Mouse (Mus musculus) heart, postnatal 0 days (tissue): ENCODE data around the gene Camsap3. TPM values are rescaled to one million over a fixed set of nuclear protein-coding genes. Genes with fewer than 3 reads are reported as not detected.
A peak's percentile ranks its signal among the peaks of the same experiment; 100 is the strongest.

Experiments used
- ATAC-seq: fragments of 200-750 bp; cut with Nextera tagmentation; 2 replicates; pipeline ENCODE4 v1.8.0; 2017; ENCODE audit warnings: low read depth, moderate number of reproducible peaks, moderate library complexity; ENCODE audit not compliant: insufficient read depth
- DNase-seq: peaks from one replicate; pipeline ENCODE4 v3.0.0-alpha.2; 2016; ENCODE audit warnings: low spot score
- H3K27ac ChIP-seq: fragments of 300-500 bp; sonication (generic); 2 replicates; pipeline ENCODE4 v1.5.1; 2014; ENCODE audit warnings: low read depth, mild to moderate bottlenecking
- H3K27me3 ChIP-seq: fragments of 300-500 bp; sonication (generic); 2 replicates; pipeline ENCODE4 v1.6.1; 2014; ENCODE audit warnings: low read length, mixed read lengths; ENCODE audit not compliant: control insufficient read depth, insufficient read depth
- H3K36me3 ChIP-seq: fragments of 300-500 bp; sonication (generic); replicated peaks from 2 replicates; pipeline ENCODE4 v1.6.1; 2014; ENCODE audit warnings: low read length, mixed read lengths; ENCODE audit not compliant: control insufficient read depth, insufficient read depth
- H3K4me1 ChIP-seq: fragments of 300-500 bp; sonication (generic); 2 replicates; pipeline ENCODE4 v1.6.1; 2014; ENCODE audit warnings: antibody characterized with exemption; ENCODE audit not compliant: control insufficient read depth, insufficient read depth
- H3K4me2 ChIP-seq: fragments of 300-500 bp; sonication (generic); 2 replicates; pipeline ENCODE4 v1.6.1; 2014; ENCODE audit warnings: low read depth, mild to moderate bottlenecking, low read length, moderate library complexity
- H3K4me3 ChIP-seq: fragments of 300-500 bp; sonication (generic); 2 replicates; pipeline ENCODE4 v1.5.1; 2014; ENCODE audit warnings: low read depth, low read length
- H3K9ac ChIP-seq: fragments of 300-500 bp; sonication (generic); replicated peaks from 2 replicates; pipeline ENCODE4 v1.6.1; 2014; ENCODE audit warnings: low read depth, low read length, mixed read lengths
- H3K9me3 ChIP-seq: fragments of 300-500 bp; sonication (generic); replicated peaks from 2 replicates; pipeline ENCODE4 v1.6.1; 2016; ENCODE audit warnings: low read length; ENCODE audit not compliant: control insufficient read depth
- CTCF ChIP-seq: IDR thresholded peaks from 2 replicates; pipeline ENCODE4 v1.5.1; 2016; ENCODE audit warnings: antibody characterized with exemption, control low read depth, low read depth
- EP300 ChIP-seq: IDR thresholded peaks from 2 replicates; pipeline ENCODE4 v1.6.1; 2016; ENCODE audit warnings: antibody characterized with exemption, low read depth
- WGBS: fragments of 180-500 bp; shearing (Covaris S2); extraction: QIAGEN DNeasy Blood & Tissue Kit; methylation state at CpG from one replicate; pipeline ENCODE4 v1.1.7; 2014; 5-methylcytosine and 5-hydroxymethylcytosine counted together
- polyA plus RNA-seq: library from polyadenylated mRNA; unstranded; fragments of >200 nt; fragmentation: Nextera tagmentation; extraction: Ambion mirVana; gene quantifications from 2 replicates; pipeline ENCODE4 v1.2.1, GENCODE M21; 2015
- total RNA-seq: library from RNA; depleted of rRNA; stranded (reverse); fragments of >200 nt; gene quantifications from 2 replicates; pipeline ENCODE4 v1.2.3, GENCODE M21; 2014; ENCODE audit warnings: low replicate concordance

Gene Camsap3
- total and polyA plus RNA-seq, 2 experiments from 2014 or later, result 0.33 to 7.9 TPM

DNA sequence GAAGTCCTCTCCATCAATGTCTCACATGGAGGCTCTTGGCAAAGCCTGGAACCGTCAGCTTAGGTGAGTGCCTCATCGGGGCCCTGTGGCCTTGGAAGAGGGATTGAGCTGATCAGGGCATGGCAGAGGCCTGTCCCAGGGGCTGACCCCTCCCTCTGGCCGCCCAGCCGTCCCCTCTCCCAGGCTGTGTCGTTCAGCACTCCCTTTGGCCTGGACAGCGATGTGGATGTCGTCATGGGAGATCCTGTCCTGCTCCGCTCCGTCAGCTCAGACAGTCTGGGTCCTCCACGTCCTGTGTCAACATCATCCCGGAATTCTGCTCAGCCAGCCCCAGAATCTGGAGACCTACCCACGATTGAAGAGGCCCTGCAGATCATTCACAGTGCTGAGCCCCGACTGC, 16.3 kb downstream of the Camsap3 start:
- ATAC-seq, result no peak
- no peak overlapping the region for H3K4me2 ChIP-seq

DNA sequence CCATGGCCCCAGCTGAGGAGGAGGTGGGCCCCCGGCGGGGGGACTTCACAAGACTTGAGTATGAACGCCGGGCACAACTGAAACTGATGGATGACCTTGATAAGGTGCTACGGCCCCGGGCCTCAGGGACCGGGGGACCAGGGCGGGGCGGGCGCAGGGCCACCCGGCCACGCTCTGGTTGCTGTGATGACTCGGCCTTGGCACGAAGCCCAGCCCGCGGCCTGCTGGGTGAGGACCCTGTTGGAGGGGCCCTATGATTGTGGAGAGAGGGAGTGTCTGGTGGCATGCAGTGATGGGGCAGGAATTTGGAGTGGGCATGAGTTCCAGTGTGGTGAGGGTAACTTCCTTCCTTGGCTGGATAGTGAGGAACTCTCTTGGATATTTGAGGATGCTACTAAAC, 19.5 kb downstream of the Camsap3 start:
- 0 out of 2 replicates have a peak, but pooled peaks have one; percentile 9 for ATAC-seq
- Histone ChIP-seq H3K9me3 (no peaks in the 10 kb centered on the region), H3K4me1 (no peaks in the 10 kb centered on the region), H3K27ac (no peak overlapping the region), H3K27me3 (no peaks in the 10 kb centered on the region), H3K4me2 (0 out of 2 replicates have a peak overlapping the region, but pooled peaks have one; percentile 17), H3K9ac (no peak overlapping the region), H3K36me3 (peaks cover 30% of the 10 kb centered on the region), H3K4me3 (no peak overlapping the region)
- TF ChIP-seq EP300 (no peak), CTCF (no peak)
- no peak for DNase-seq
- WGBS, result 38% methylated on average over 16 of the region's 16 CpGs

More for the DNA sequence above, 16.3 kb downstream of the Camsap3 start:
- no peaks in the 10 kb centered on the region for H3K27me3 ChIP-seq
- WGBS, result 62% methylated on average over 13 of the region's 13 CpGs
- H3K27ac ChIP-seq, result no peak overlapping the region
- no peak overlapping the region for H3K9ac ChIP-seq
- H3K4me3 ChIP-seq, result no peak overlapping the region
- no peaks in the 10 kb centered on the region for H3K9me3 ChIP-seq
- H3K4me1 ChIP-seq, result no peaks in the 10 kb centered on the region
- TF ChIP-seq CTCF, result no peak
- TF ChIP-seq EP300, result no peak
- 0 out of 2 replicates have a peak, but pooled peaks cover 2% of the 10 kb centered on the region for H3K36me3 ChIP-seq
- no peak for DNase-seq

DNA sequence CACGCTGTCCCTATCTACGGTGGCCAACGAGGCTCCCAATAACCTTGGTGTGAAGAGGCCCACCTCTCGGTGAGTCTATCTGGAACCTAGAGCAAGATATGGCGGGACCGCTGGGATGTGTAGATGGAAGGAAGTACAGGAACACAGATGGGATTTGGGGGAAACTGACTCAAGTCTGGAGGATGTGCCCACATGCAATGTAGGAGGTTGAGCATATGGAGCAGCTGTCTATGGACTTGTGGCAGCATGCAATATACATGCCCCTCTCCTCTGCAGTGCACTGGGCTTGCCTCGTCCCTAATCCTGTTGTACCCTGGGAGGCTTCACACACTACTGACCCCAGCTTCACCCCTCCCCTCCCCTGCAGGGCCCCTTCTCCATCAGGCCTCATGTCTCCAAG, 20.7 kb downstream of the Camsap3 start:
- ATAC-seq, result no peak
- DNase-seq, result no peak
- peaks cover 42% of the 10 kb centered on the region for H3K36me3 ChIP-seq

DNA sequence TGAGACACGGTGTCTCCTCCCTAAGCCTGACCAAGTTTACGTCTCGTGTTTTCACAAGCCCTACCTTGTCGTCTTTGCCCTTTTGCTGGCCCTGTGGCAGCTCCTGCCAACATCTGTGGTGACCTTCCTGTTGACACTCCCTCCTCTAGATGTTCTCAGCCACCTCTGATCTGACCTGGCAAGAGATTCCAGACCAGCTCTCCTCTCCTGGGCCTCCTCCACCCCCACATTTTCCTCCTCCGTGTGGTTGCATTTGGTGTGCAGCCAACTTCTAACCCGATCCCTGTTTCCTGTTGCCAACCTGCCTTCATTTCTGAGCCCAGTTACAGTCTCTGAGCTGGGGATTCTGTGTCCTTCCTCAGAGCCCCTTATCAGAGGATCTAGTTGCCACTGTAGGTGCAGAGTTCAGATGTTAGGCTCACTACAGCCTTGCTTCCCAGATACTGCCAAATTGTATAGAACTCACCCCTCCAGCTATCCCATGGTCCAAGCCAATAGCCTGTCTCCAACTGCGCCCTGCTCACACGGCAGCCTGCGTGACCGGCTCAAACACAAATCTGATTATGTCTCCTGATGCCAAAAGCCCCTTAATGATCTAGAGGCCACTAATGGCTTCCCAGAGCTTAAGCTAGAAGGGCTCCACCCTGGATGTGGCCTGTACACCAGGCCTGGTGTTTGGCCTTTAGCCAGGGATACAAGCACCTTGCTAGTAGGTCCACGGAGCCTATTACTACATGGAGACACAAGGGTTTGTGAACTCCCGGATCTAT, 22.1 kb downstream of the Camsap3 start:
- Histone ChIP-seq H3K9ac (no peak overlapping the region), H3K4me2 (no peak overlapping the region), H3K36me3 (peaks cover 56% of the 10 kb centered on the region), H3K4me3 (no peak overlapping the region), H3K4me1 (no peaks in the 10 kb centered on the region), H3K27me3 (no peaks in the 10 kb centered on the region), H3K9me3 (no peaks in the 10 kb centered on the region), H3K27ac (no peak overlapping the region)
- DNase-seq (peak; percentile 22), ATAC-seq (no peak)
- 61% methylated on average over 12 of the region's 12 CpGs for WGBS
- no peak for TF ChIP-seq CTCF

More for the DNA sequence above, 20.7 kb downstream of the Camsap3 start:
- Histone ChIP-seq H3K27me3 (no peaks in the 10 kb centered on the region), H3K27ac (no peak overlapping the region), H3K9me3 (no peaks in the 10 kb centered on the region), H3K4me1 (no peaks in the 10 kb centered on the region), H3K4me3 (no peak overlapping the region), H3K9ac (no peak overlapping the region), H3K4me2 (no peak overlapping the region)
- TF ChIP-seq EP300, result no peak
- TF ChIP-seq CTCF, result no peak
- 89% methylated on average over 7 of the region's 7 CpGs for WGBS

DNA sequence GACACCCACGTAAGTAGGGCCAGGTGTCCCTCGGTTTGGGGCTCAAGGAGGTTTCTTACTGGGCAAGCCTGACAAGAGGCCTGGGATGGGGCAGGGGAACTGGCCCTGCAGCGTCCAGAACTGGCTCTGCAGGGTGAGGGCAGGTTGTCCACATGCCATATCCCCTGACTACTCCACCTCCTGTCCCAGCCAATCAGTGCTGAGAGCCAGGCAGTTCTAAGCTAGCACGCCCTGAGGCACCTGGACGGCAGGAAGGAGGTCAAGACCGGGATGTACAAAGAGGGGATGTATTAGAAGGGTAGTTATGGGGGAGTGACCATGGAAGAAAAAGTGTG, 22.7 kb downstream of the Camsap3 start:
- Histone ChIP-seq H3K4me1 (no peaks in the 10 kb centered on the region), H3K36me3 (peaks cover 61% of the 10 kb centered on the region), H3K4me2 (no peak overlapping the region), H3K27me3 (no peaks in the 10 kb centered on the region), H3K4me3 (no peak overlapping the region), H3K27ac (no peak overlapping the region), H3K9ac (no peak overlapping the region), H3K9me3 (no peaks in the 10 kb centered on the region)
- 83% methylated on average over 6 of the region's 6 CpGs for WGBS
- DNase-seq, result no peak
- TF ChIP-seq EP300 (no peak), CTCF (no peak)
- ATAC-seq, result no peak
